Mouse (Mus musculus) layer of hippocampus, adult 2 months (tissue): ENCODE data around the gene Ehbp1l1. TPM values are rescaled to one million over a fixed set of nuclear protein-coding genes. Genes with fewer than 3 reads are reported as not detected.

ENCODE experiments used
- DNase-seq, 2 experiments: peaks; one replicate each; pipeline ENCODE4 v3.0.0; 2022; ENCODE audit warnings: low spot score in 2 of 2
- H3K27ac ChIP-seq: fragments of 200-600 bp; 2 replicates; pipeline ENCODE4 v1.8.1; 2022
- H3K4me3 ChIP-seq: fragments of 200-600 bp; 2 replicates; pipeline ENCODE4 v1.8.1; 2022; ENCODE audit warnings: mild to moderate bottlenecking
- CTCF ChIP-seq: fragments of 200-600 bp; conservative IDR thresholded peaks from 2 replicates; pipeline ENCODE4 v1.8.1; 2022; ENCODE audit warnings: antibody characterized with exemption, mild to moderate bottlenecking, moderate library complexity
- long read RNA-seq, 2 experiments: library from polyadenylated mRNA; stranded (forward); transcript quantifications; one replicate each; pipeline ENCODE4 v2.0.0; 2021; ENCODE audit warnings: borderline mapping rate in 2 of 2
- total RNA-seq, 2 experiments: library from RNA; stranded (reverse); gene quantifications; 2 replicates each; pipeline ENCODE4 v1.2.3; 2021

Gene Ehbp1l1
- total RNA-seq, result 10 to 100 TPM; 11.8 to 17.7 TPM
- long read RNA-seq, experiment 1, partial matches to known transcripts, result 30 of 34 reads
- long read RNA-seq, experiment 1, other reads (novel, unspliced or antisense), result 2 of 34 reads
- long read RNA-seq, experiment 2, full-length matches to known transcripts, result 2 of 28 reads
- long read RNA-seq, experiment 2, partial matches to known transcripts, result 25 of 28 reads
- long read RNA-seq, experiment 2, other reads (novel, unspliced or antisense), result 1 of 28 reads

- no peak for DNase-seq
- peak within 1 kb of the TSS; percentile 94 for H3K4me3 ChIP-seq
- no peak for TF ChIP-seq CTCF
- H3K27ac ChIP-seq, result peak within 1 kb of the TSS; percentile 96
Measured at GRCm38 (mm10) chr19:5725767-5726515, at the start of gene Ehbp1l1. TSS of gene Ehbp1l1 (minus strand) at chr19:5726317.

- H3K27ac ChIP-seq, result peak within 1 kb of the TSS; percentile 95
- peak within 1 kb of the TSS; percentile 98 for H3K4me3 ChIP-seq
- DNase-seq, result peak; percentile 91
- no peak for TF ChIP-seq CTCF
Measured at GRCm38 (mm10) chr19:5770925-5771860, 45.1 kb upstream of the Ehbp1l1 start, which contains the start of gene Scyl1. TSS of gene Scyl1 (minus strand) at chr19:5771419.

- Histone ChIP-seq H3K4me3 (peak overlapping the region; percentile 98), H3K27ac (peak overlapping the region; percentile 95)
- TF ChIP-seq CTCF, result no peak
- DNase-seq, result no peak
Measured at GRCm38 (mm10) chr19:5770311-5770710, 44.2 kb upstream of the Ehbp1l1 start.

- no peak for TF ChIP-seq CTCF
- H3K27ac ChIP-seq, result no peak overlapping the region
- no peak for DNase-seq
- H3K4me3 ChIP-seq, result no peak overlapping the region
Measured at GRCm38 (mm10) chr19:5767271-5767670, 41.2 kb upstream of the Ehbp1l1 start.

GRCm38 (mm10) chr19:5763163-5763562 lies 37.0 kb upstream of the Ehbp1l1 start:
- no peak for DNase-seq
- H3K27ac ChIP-seq, result no peak overlapping the region
- H3K4me3 ChIP-seq, result no peak overlapping the region
- no peak for TF ChIP-seq CTCF

- DNase-seq, result no peak
- TF ChIP-seq CTCF, result no peak
Measured at GRCm38 (mm10) chr19:5758878-5759403, 32.8 kb upstream of the Ehbp1l1 start.

GRCm38 (mm10) chr19:5756991-5757636 lies 31.0 kb upstream of the Ehbp1l1 start:
- H3K27ac ChIP-seq, result no peak overlapping the region; the same call in 1 of the 2 replicates
- 0 out of 2 replicates have a peak overlapping the region, but pooled peaks have one; percentile 23 for H3K4me3 ChIP-seq
- TF ChIP-seq CTCF, result no peak
- no peak for DNase-seq

More at GRCm38 (mm10) chr19:5758878-5759403, 32.8 kb upstream of the Ehbp1l1 start:
- Histone ChIP-seq H3K4me3 (no peak overlapping the region), H3K27ac (no peak overlapping the region)

GRCm38 (mm10) chr19:5756321-5756985 lies 30.3 kb upstream of the Ehbp1l1 start:
- no peak for TF ChIP-seq CTCF
- no peak overlapping the region for H3K4me3 ChIP-seq
- peak; percentile 71 to 86 for DNase-seq
- H3K27ac ChIP-seq, result no peak overlapping the region; the same call in 1 of the 2 replicates

GRCm38 (mm10) chr19:5751742-5752141 lies 25.6 kb upstream of the Ehbp1l1 start:
- Histone ChIP-seq H3K4me3 (no peak overlapping the region), H3K27ac (no peak overlapping the region)
- no peak for DNase-seq
- TF ChIP-seq CTCF, result no peak

GRCm38 (mm10) chr19:5750951-5751350 lies 24.8 kb upstream of the Ehbp1l1 start:
- TF ChIP-seq CTCF, result no peak
- H3K4me3 ChIP-seq, result no peak overlapping the region

GRCm38 (mm10) chr19:5749476-5749875 lies 23.4 kb upstream of the Ehbp1l1 start:
- Histone ChIP-seq H3K27ac (no peak overlapping the region), H3K4me3 (no peak overlapping the region)
- no peak for TF ChIP-seq CTCF
- no peak for DNase-seq

More at GRCm38 (mm10) chr19:5750951-5751350, 24.8 kb upstream of the Ehbp1l1 start:
- DNase-seq, result no peak
- H3K27ac ChIP-seq, result no peak overlapping the region

GRCm38 (mm10) chr19:5746907-5747363 lies 20.8 kb upstream of the Ehbp1l1 start:
- Histone ChIP-seq H3K27ac (no peak overlapping the region), H3K4me3 (no peak overlapping the region)
- no peak for TF ChIP-seq CTCF
- DNase-seq, result no peak
